Mouse (Mus musculus) limb, embryonic 11.5 days (tissue): ENCODE data around the gene Olfr311. TPM values are rescaled to one million over a fixed set of nuclear protein-coding genes. Genes with fewer than 3 reads are reported as not detected.
"Not testable (repeated sequence)": the region's sequence is repeated elsewhere in the genome, so short reads cannot be mapped to it uniquely, and the experiment has no call there.

Source experiments
- ATAC-seq: fragments of 200-750 bp; cut with Nextera tagmentation; 2 replicates; pipeline ENCODE4 v1.8.0; 2017; ENCODE audit warnings: low read depth; ENCODE audit not compliant: insufficient number of reproducible peaks, low FRiP score, low TSS enrichment
- DNase-seq: peaks from one replicate; pipeline ENCODE4 v3.0.0-alpha.2; 2015; ENCODE audit warnings: low spot score
- H3K27ac ChIP-seq: fragments of 300-500 bp; sonication (generic); replicated peaks from 2 replicates; pipeline ENCODE4 v1.5.1; 2014; ENCODE audit warnings: low read depth, mild to moderate bottlenecking, low read length
- H3K27me3 ChIP-seq: fragments of 300-500 bp; sonication (generic); 2 replicates; pipeline ENCODE4 v1.6.1; 2014; ENCODE audit warnings: mild to moderate bottlenecking, low read length, mixed read lengths; ENCODE audit not compliant: control insufficient read depth, insufficient read depth
- H3K36me3 ChIP-seq: fragments of 300-500 bp; sonication (generic); 2 replicates; pipeline ENCODE4 v1.6.1; 2014; ENCODE audit warnings: mild to moderate bottlenecking, low read length, moderate library complexity, mixed read lengths; ENCODE audit not compliant: control insufficient read depth, insufficient read depth
- H3K4me1 ChIP-seq: fragments of 300-500 bp; sonication (generic); 2 replicates; pipeline ENCODE4 v1.6.1; 2014; ENCODE audit warnings: low read length, mixed read lengths; ENCODE audit not compliant: control insufficient read depth, insufficient read depth
- H3K4me2 ChIP-seq: fragments of 300-500 bp; sonication (generic); 2 replicates; pipeline ENCODE4 v1.6.1; 2014; ENCODE audit warnings: low read depth, mild to moderate bottlenecking, moderate library complexity; ENCODE audit not compliant: severe bottlenecking
- H3K4me3 ChIP-seq: fragments of 300-500 bp; sonication (generic); 2 replicates; pipeline ENCODE4 v1.5.1; 2014; ENCODE audit warnings: low read depth, low read length
- H3K9ac ChIP-seq: fragments of 300-500 bp; sonication (generic); 2 replicates; pipeline ENCODE4 v1.6.1; 2014; ENCODE audit warnings: mild to moderate bottlenecking, low read length
- H3K9me3 ChIP-seq: fragments of 300-500 bp; sonication (generic); 2 replicates; pipeline ENCODE4 v1.6.1; 2016; ENCODE audit warnings: low read length; ENCODE audit not compliant: control insufficient read depth
- WGBS: fragments of 180-500 bp; shearing (Covaris S2); extraction: QIAGEN DNeasy Blood & Tissue Kit; methylation state at CpG from one replicate; pipeline ENCODE4 v1.1.7; 2014; 5-methylcytosine and 5-hydroxymethylcytosine counted together
- polyA plus RNA-seq: library from polyadenylated mRNA; unstranded; fragments of >200 nt; fragmentation: Nextera tagmentation; extraction: Ambion mirVana; gene quantifications from 2 replicates; pipeline ENCODE4 v1.2.1, GENCODE M21; 2014

Gene Olfr311
- polyA plus RNA-seq = not detected in 2 replicates

DNA sequence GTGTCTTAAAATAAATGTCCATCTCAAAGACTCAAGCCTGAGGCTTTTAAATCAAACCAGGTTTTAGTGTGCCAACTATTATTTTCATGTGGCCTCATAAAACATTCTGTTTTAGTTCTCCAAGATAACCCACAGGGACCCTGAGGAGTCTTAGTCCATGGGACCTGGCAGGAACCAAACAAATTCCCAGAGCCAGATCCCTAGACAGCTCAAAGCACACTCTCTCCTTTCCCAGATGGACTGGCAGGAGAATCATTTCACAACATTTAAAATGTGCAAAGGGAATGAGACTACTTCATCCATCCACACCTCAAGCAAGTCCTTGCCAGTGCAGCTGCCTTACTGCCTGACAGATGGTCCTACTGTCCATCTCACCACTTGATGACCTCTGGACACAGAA is at the start of gene Olfr311:
Olfr311 (plus strand) TSS at position 301 of the 400 bp plus-strand sequence.
- H3K4me3 ChIP-seq, H3K27ac ChIP-seq, H3K9me3 ChIP-seq, H3K4me2 ChIP-seq, ATAC-seq, H3K36me3 ChIP-seq, DNase-seq, H3K27me3 ChIP-seq, H3K4me1 ChIP-seq, H3K9ac ChIP-seq: not testable (repeated sequence)

DNA sequence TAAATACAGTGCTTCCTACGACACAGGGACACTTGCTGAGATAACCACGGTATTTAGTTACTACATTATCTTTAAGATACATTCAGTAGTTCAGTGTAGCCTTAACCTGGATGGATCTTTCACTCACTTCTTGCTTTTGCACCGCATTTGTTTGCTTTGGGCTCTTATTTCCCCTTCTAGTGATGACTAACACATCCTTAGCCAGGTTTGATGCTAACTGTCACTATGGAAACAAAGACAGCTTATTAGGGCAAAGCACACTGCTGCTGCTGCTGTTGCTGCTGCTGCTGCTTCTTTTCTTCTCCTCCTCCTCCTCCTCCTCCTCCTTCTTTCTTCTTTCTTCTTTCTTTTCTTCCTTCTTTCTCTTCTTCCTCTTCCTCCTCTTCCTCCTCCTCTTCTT is 49.5 kb upstream of the Olfr311 start:
- Histone ChIP-seq H3K27ac (no peak overlapping the region), H3K9me3 (no peaks in the 10 kb centered on the region), H3K4me3 (no peak overlapping the region), H3K4me1 (no peaks in the 10 kb centered on the region), H3K27me3 (no peaks in the 10 kb centered on the region), H3K36me3 (no peaks in the 10 kb centered on the region), H3K9ac (no peak overlapping the region), H3K4me2 (no peak overlapping the region)
- ATAC-seq (no peak), DNase-seq (no peak)
- 40% methylated on average over 3 of the region's 3 CpGs for WGBS

DNA sequence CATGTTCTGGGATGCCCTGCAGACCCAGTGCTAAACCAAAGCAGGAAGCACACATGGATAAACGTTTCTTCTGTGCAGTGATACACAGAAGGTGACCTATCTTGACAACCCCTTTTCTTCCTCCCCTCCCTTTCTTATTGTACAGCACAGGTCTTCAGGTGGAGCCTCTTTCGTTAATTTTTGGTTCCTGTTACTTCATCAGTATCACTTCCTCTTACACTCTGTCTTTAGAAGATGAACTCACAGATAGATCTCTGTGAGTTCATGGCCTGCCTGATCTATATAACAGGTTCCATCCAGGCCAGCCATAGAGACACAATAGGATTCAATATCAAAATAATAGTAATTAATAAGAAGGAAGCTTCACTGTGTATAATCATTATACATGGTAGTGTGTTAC is 49.0 kb upstream of the Olfr311 start:
- no peaks in the 10 kb centered on the region for H3K9me3 ChIP-seq
- H3K27me3 ChIP-seq = no peaks in the 10 kb centered on the region
- no peak overlapping the region for H3K27ac ChIP-seq
- DNase-seq (no peak), ATAC-seq (no peak)
- H3K4me3 ChIP-seq = no peak overlapping the region
- no peak overlapping the region for H3K9ac ChIP-seq
- whole genome bisulfite sequencing = 47% methylated on average over 2 of the region's 2 CpGs
- no peak overlapping the region for H3K4me2 ChIP-seq
- no peaks in the 10 kb centered on the region for H3K36me3 ChIP-seq
- no peaks in the 10 kb centered on the region for H3K4me1 ChIP-seq

DNA sequence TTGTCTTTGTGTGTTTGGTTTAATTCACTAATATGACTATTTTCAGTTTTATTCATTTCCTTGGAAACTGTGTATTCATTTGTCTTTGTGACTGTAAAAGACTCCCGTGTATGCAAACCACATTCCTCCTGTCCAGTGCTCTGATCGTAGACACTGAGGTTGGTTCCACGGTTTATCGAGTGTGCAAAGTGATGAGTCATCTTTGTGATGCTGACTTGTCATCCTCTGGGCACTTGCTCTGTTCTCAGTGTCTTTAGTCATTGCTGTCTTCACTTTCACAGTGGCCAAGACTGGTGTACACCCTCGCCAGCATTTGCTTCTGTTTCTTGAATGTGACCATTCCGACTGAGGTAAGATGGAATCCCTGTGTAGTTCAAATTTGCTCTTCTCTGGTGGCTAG is 48.4 kb upstream of the Olfr311 start:
- Histone ChIP-seq H3K9me3 (no peaks in the 10 kb centered on the region), H3K27ac (no peak overlapping the region), H3K36me3 (no peaks in the 10 kb centered on the region), H3K4me1 (no peaks in the 10 kb centered on the region), H3K4me3 (no peak overlapping the region), H3K4me2 (no peak overlapping the region), H3K9ac (no peak overlapping the region), H3K27me3 (no peaks in the 10 kb centered on the region)
- WGBS = 92% methylated on average over 6 of the region's 6 CpGs
- ATAC-seq = no peak
- no peak for DNase-seq

DNA sequence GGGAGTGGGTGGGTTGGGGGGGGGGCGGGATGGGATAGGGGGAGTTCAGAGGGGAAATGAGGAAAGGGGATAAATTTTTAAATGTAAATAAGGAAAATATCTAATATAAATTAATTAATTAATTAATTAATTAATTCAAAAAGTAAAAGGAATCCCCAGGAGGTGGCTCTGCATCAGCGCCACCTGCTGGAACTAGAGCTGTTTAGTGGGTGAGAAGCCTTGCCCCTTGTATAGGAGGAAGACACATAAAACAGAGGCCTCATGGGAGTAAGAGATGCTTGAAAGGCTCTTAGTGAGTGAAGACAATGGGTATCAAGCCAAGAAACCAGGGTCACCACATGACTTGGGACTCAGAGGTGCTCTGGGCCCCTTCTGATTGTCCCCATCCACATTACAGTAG is 43.2 kb upstream of the Olfr311 start:
- Histone ChIP-seq H3K4me2 (no peak overlapping the region), H3K4me3 (no peak overlapping the region), H3K9me3 (no peaks in the 10 kb centered on the region), H3K27ac (no peak overlapping the region), H3K36me3 (no peaks in the 10 kb centered on the region), H3K4me1 (no peaks in the 10 kb centered on the region), H3K27me3 (no peaks in the 10 kb centered on the region), H3K9ac (no peak overlapping the region)
- DNase-seq (no peak), ATAC-seq (no peak)
- WGBS = 93% methylated on average over 2 of the region's 2 CpGs

DNA sequence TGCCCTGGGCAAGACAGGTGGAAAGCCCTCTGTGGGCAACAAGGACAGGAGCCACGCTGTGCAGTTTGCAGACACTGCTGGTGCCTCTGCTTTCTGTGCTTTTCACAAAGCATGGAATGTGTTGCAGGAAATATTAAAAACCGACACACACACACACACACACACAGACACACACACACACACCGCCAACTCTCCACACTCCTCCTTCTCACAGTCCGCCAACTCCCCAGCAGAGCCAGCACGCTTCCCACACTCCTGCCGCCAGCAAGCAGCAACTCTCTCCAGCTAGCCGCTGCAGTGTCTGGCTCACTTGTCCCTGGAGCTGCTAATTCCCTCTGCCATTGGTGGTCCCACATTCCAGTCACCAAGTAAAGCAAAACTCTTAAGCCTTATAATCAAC is 42.2 kb upstream of the Olfr311 start:
- no peak overlapping the region for H3K27ac ChIP-seq
- H3K4me2 ChIP-seq = no peak overlapping the region
- WGBS = 84% methylated on average over 7 of the region's 7 CpGs
- no peak overlapping the region for H3K9ac ChIP-seq
- no peak for DNase-seq
- H3K9me3 ChIP-seq = no peaks in the 10 kb centered on the region
- no peaks in the 10 kb centered on the region for H3K27me3 ChIP-seq
- H3K36me3 ChIP-seq = no peaks in the 10 kb centered on the region
- no peak overlapping the region for H3K4me3 ChIP-seq
- H3K4me1 ChIP-seq = no peaks in the 10 kb centered on the region
- ATAC-seq = no peak

DNA sequence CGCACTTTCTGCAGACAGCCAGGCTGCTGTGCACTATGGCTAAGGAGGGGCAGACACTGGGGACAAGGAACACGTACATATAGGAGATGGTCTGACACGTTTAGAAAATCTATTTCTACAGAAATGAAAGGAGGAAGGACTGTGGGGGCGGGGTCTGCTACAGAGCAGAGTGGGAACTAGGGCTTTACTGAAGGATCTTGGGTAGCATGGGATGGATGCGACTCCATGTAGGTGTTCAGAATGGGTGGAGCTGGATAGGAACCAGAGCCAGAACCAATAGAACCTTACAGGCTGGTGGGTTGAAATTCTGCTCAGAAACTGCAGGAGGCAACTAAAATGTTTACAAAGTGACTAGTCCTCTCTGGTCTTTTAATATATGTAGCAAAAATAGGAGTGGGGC is 39.3 kb upstream of the Olfr311 start:
- no peak overlapping the region for H3K9ac ChIP-seq
- H3K4me1 ChIP-seq = no peaks in the 10 kb centered on the region
- DNase-seq = no peak
- 81% methylated on average over 5 of the region's 5 CpGs for WGBS
- no peaks in the 10 kb centered on the region for H3K36me3 ChIP-seq
- H3K27me3 ChIP-seq = no peaks in the 10 kb centered on the region
- ATAC-seq = no peak
- no peak overlapping the region for H3K27ac ChIP-seq
- H3K4me2 ChIP-seq = no peak overlapping the region
- H3K4me3 ChIP-seq = no peak overlapping the region
- H3K9me3 ChIP-seq = no peaks in the 10 kb centered on the region

DNA sequence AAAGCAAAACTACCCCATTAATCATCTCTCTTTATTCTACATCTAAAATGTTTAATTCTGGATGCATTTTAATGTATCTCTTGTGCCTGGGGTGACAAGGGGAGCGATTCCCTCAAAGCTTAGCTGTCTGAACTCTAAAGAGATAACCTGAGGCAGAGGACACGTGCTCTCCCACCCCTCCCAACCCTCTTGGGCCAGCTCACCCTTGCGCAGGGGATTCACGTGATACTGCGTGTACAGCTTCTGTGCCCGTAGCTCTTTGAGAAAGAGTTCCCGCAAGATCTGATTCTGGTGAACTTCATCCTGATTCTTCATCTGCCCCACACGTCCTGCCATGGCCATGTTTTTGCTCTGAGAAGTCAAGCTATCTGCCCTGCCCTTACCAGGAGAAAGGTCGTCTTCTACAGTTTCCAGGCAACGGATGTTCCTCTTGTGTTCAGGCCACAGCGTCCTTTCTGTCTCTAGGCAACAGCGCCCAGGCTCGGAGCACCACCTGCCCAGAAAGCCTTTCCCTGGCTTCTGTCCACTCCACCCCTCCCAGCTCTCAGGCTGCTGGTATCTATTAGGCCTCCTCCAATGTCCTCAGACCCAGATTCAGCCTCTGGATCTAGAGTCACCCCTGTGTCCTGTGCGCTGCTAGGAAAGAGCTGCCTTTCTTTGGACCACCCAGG is 37.4 kb upstream of the Olfr311 start, which contains the start of gene Fam183b:
Fam183b (minus strand) TSS at position 403 of the 671 bp plus-strand sequence.
- H3K9ac ChIP-seq = no peak within 1 kb of the TSS
- no peak for ATAC-seq
- H3K9me3 ChIP-seq = no peaks in the 10 kb centered on the region
- no peak within 1 kb of the TSS for H3K27ac ChIP-seq
- H3K36me3 ChIP-seq = no peaks in the 10 kb centered on the region
- DNase-seq = peak; percentile 24
- WGBS = 46% methylated on average over 14 of the region's 14 CpGs
- no peak within 1 kb of the TSS for H3K4me2 ChIP-seq
- H3K4me1 ChIP-seq = no peaks in the 10 kb centered on the region
- H3K4me3 ChIP-seq = no peak within 1 kb of the TSS
- no peaks in the 10 kb centered on the region for H3K27me3 ChIP-seq

DNA sequence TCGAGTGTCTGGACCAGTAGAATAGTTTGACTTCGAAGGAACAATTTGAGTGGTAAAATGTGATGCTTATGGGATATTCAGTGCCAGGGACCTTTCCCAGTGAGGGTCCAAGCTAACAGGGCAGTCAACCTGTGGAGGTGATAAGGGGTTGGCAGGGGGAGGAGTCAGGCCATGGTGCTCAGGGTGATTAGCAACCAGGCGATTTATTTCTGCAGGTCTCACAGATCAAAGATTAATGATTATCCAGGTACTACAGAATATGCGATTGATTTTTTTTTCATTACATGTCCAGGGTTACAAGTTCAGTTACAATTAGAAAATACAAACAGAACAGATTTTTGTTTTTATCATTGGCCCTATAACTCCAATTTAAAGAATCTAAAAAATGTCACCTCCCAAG is 35.2 kb upstream of the Olfr311 start:
- H3K36me3 ChIP-seq = no peaks in the 10 kb centered on the region
- ATAC-seq (no peak), DNase-seq (no peak)
- no peak overlapping the region for H3K9ac ChIP-seq
- no peaks in the 10 kb centered on the region for H3K4me1 ChIP-seq
- no peaks in the 10 kb centered on the region for H3K9me3 ChIP-seq
- H3K27me3 ChIP-seq = no peaks in the 10 kb centered on the region
- WGBS = 63% methylated on average over 4 of the region's 4 CpGs
- H3K4me2 ChIP-seq = no peak overlapping the region
- H3K4me3 ChIP-seq = no peak overlapping the region
- no peak overlapping the region for H3K27ac ChIP-seq
